ENCODE assay signal across 25 mouse cellular contexts in the genomic region with DNA sequence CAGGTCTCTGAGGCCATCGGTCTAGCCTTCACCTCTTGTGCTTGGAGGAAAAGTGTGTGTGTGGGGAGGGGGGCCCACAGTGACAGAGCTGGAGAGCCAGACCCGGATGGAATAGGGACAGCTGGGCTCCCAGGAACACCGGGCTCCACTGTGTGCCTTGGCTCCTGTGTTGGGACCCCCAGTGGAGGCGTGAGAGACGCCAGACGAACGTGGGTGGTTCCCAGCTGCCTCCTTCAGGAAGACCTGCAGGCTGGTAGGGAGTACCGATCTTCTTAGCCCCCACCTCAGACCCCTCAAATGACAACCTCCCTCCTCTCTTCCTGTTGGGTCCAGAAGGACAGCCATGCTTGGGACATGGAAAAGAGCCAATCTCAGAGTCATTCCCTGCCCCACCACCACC. TPM values are rescaled to one million over a fixed set of nuclear protein-coding genes. Genes with fewer than 3 reads are reported as not detected.
DNase-seq lines count a peak whose midpoint lies in the region; ATAC-seq and TF ChIP-seq lines count a peak whose summit lies in the region.
"Had no signal": no experiment of that assay in that cellular context is flagged by ENCODE, and none has a peak within 500 bp of the region (broad histone marks: within the 10 kb centered on the region; RNA-seq: fewer than 3 reads in every experiment).

No protein-coding gene starts in this region.

- H3K36me3 ChIP-seq in hindbrain, postnatal 0 days (ENCODE audit: insufficient read depth, low read length): no peaks in the 10 kb centered on the region
- no peaks in the 10 kb centered on the region for H3K36me3 ChIP-seq in hindbrain, embryonic 11.5 days (ENCODE audit: control insufficient read depth, insufficient read depth, low read length)
- H3K36me3 ChIP-seq in neural tube, embryonic 15.5 days: no peaks in the 10 kb centered on the region
- H3K36me3 ChIP-seq in midbrain, embryonic 16.5 days (ENCODE audit: control insufficient read depth, insufficient read depth, low read length): no peaks in the 10 kb centered on the region
- H3K36me3 ChIP-seq: embryonic facial prominence, embryonic 12.5 days; G1E; heart, embryonic 15.5 days had no signal

- 34% methylated on average over 8 of the region's 8 CpGs for WGBS in hindbrain, postnatal 0 days
- WGBS in hindbrain, embryonic 11.5 days: 43% methylated on average over 7 of the region's 8 CpGs
- whole genome bisulfite sequencing in neural tube, embryonic 15.5 days: 30% methylated on average over 8 of the region's 8 CpGs
- WGBS in midbrain, embryonic 16.5 days: 42% methylated on average over 8 of the region's 8 CpGs

- peak overlapping the region; percentile 27; the same call in 1 of the 2 replicates for H3K27ac ChIP-seq in hindbrain, postnatal 0 days
- H3K27ac ChIP-seq in hindbrain, embryonic 11.5 days (ENCODE audit: low read depth, low read length): no peak overlapping the region
- H3K27ac ChIP-seq in neural tube, embryonic 15.5 days (replicated peaks): no peak overlapping the region
- no peak overlapping the region for H3K27ac ChIP-seq in midbrain, embryonic 16.5 days (ENCODE audit: low read length)
- H3K27ac ChIP-seq: embryonic facial prominence, embryonic 12.5 days; heart, adult 2 months; heart, embryonic 15.5 days; hindbrain, embryonic 14.5 days had no signal

- H3K9me3 ChIP-seq in hindbrain, postnatal 0 days (ENCODE audit: low read length): no peaks in the 10 kb centered on the region
- H3K9me3 ChIP-seq in hindbrain, embryonic 11.5 days (ENCODE audit: control insufficient read depth, low read length): no peaks in the 10 kb centered on the region
- no peaks in the 10 kb centered on the region for H3K9me3 ChIP-seq in neural tube, embryonic 15.5 days (replicated peaks)
- no peaks in the 10 kb centered on the region for H3K9me3 ChIP-seq in midbrain, embryonic 16.5 days (replicated peaks; ENCODE audit: control insufficient read depth, low read length, poor library complexity, severe bottlenecking)
- H3K9me3 ChIP-seq: embryonic facial prominence, embryonic 12.5 days; G1E; heart, embryonic 15.5 days had no signal

- peaks cover 11% of the 10 kb centered on the region; the same call in 1 of the 2 replicates for H3K4me1 ChIP-seq in hindbrain, postnatal 0 days (ENCODE audit: insufficient read depth, low read length)
- H3K4me1 ChIP-seq in hindbrain, embryonic 11.5 days (replicated peaks; ENCODE audit: control insufficient read depth, insufficient read depth, low read length): peaks cover 13% of the 10 kb centered on the region; the same call in 1 of the 2 replicates
- H3K4me1 ChIP-seq in neural tube, embryonic 15.5 days: peaks cover 46% of the 10 kb centered on the region
- H3K4me1 ChIP-seq in midbrain, embryonic 16.5 days (ENCODE audit: control insufficient read depth, insufficient read depth, low read length): peaks cover 25% of the 10 kb centered on the region

- no peaks in the 10 kb centered on the region for H3K27me3 ChIP-seq in hindbrain, postnatal 0 days (ENCODE audit: insufficient read depth, low read length)
- H3K27me3 ChIP-seq in hindbrain, embryonic 11.5 days (ENCODE audit: control insufficient read depth, insufficient read depth, low read length): peaks cover 33% of the 10 kb centered on the region
- H3K27me3 ChIP-seq in neural tube, embryonic 15.5 days (replicated peaks): peaks cover 26% of the 10 kb centered on the region
- peaks cover 12% of the 10 kb centered on the region for H3K27me3 ChIP-seq in midbrain, embryonic 16.5 days (ENCODE audit: control insufficient read depth, insufficient read depth, low read depth, low read length)

- H3K9ac ChIP-seq in hindbrain, postnatal 0 days (replicated peaks; ENCODE audit: low read length): no peak overlapping the region
- H3K9ac ChIP-seq in hindbrain, embryonic 11.5 days (ENCODE audit: low read depth, low read length): no peak overlapping the region
- H3K9ac ChIP-seq in neural tube, embryonic 15.5 days (replicated peaks): no peak overlapping the region
- H3K9ac ChIP-seq in midbrain, embryonic 16.5 days (ENCODE audit: low read depth, low read length): no peak overlapping the region
- H3K9ac ChIP-seq: embryonic facial prominence, embryonic 12.5 days; heart, embryonic 15.5 days; hindbrain, embryonic 14.5 days had no signal

- H3K4me2 ChIP-seq in hindbrain, postnatal 0 days (ENCODE audit: low read depth, low read length): peak overlapping the region; percentile 87
- H3K4me2 ChIP-seq in hindbrain, embryonic 11.5 days (replicated peaks; ENCODE audit: low read depth, low read length): no peak overlapping the region
- H3K4me2 ChIP-seq in neural tube, embryonic 15.5 days: peak overlapping the region; percentile 93; the same call in 1 of the 2 replicates
- no peak overlapping the region for H3K4me2 ChIP-seq in midbrain, embryonic 16.5 days (ENCODE audit: low read length)
- H3K4me2 ChIP-seq: heart, embryonic 11.5 days; heart, embryonic 15.5 days; hindbrain, embryonic 14.5 days had no signal

- peak; percentile 56 to 68 for DNase-seq in cerebellum, postnatal 10 days
- DNase-seq in cerebellum, adult 11-12 months: no peak
- DNase-seq in hindbrain, postnatal 0 days (ENCODE audit: low spot score): no peak
- no peak for DNase-seq in hindbrain, embryonic 11.5 days (ENCODE audit: low spot score)
- DNase-seq in neural tube, embryonic 10.5 days (ENCODE audit: extremely low spot score, low spot score): no peak
- no peak for DNase-seq in frontal cortex, postnatal 25 days (ENCODE audit: low spot score in 2 of 2)
- DNase-seq: adrenal gland, postnatal 14 days; B cell, adult 2 months; cerebellum, adult 8-10 months; cerebellum, postnatal 25 days; gastrocnemius, postnatal 10 days; heart, adult 2 months; heart, postnatal 14 days had no signal

- no peak for ATAC-seq in hindbrain, postnatal 0 days
- ATAC-seq in hindbrain, embryonic 11.5 days (ENCODE audit: low FRiP score): no peak
- ATAC-seq in neural tube, embryonic 15.5 days (ENCODE audit: low FRiP score): no peak
- ATAC-seq in midbrain, embryonic 16.5 days: no peak
- ATAC-seq: intestine, embryonic 16.5 days had no signal

- no peak for TF ChIP-seq CTCF in hindbrain, postnatal 0 days (IDR thresholded peaks at IDR 0.05; ENCODE audit: low read depth)

- H3K4me3 ChIP-seq in hindbrain, postnatal 0 days (ENCODE audit: low read length): no peak overlapping the region
- H3K4me3 ChIP-seq in hindbrain, embryonic 11.5 days (ENCODE audit: low read depth, low read length): no peak overlapping the region
- H3K4me3 ChIP-seq in neural tube, embryonic 15.5 days (replicated peaks): no peak overlapping the region
- H3K4me3 ChIP-seq in midbrain, embryonic 16.5 days (ENCODE audit: low read depth, low read length): no peak overlapping the region
- H3K4me3 ChIP-seq: embryonic facial prominence, embryonic 12.5 days; heart, adult 2 months; heart, embryonic 15.5 days had no signal

RNA-seq across cellular contexts. Expression of a gene that starts 0.9 kb away (rescaled TPM):
- 270 and 290 TPM in 2 replicates for total RNA-seq in hindbrain, postnatal 0 days (2014; rRNA removed)
- polyA plus RNA-seq in hindbrain, postnatal 0 days (2015; fragmentation: Nextera tagmentation; extraction: Ambion mirVana): 179 and 202 TPM in 2 replicates
- 2.3 and 2.6 TPM in 2 replicates for polyA plus RNA-seq in hindbrain, embryonic 11.5 days (2014; fragmentation: Nextera tagmentation; extraction: Ambion mirVana)
- 129 and 143 TPM in 2 replicates for polyA plus RNA-seq in neural tube, embryonic 15.5 days (2015; fragmentation: Nextera tagmentation; extraction: Ambion mirVana)
- polyA plus RNA-seq in midbrain, embryonic 16.5 days (2015; fragmentation: Nextera tagmentation; extraction: Ambion mirVana): 85.5 and 130 TPM in 2 replicates
- total RNA-seq: G1E; hematopoietic stem cell, adult 5-6 weeks had no signal
- polyA plus RNA-seq: CD4-positive, CD25-positive, alpha-beta regulatory T cell, adult 4 months; G1E had no signal

RNA-seq across cellular contexts. Expression of a gene that starts 14.1 kb away (rescaled TPM):
- 33.5 and 38.4 TPM in 2 replicates for total RNA-seq in hindbrain, postnatal 0 days (2014; rRNA removed)
- polyA plus RNA-seq in hindbrain, postnatal 0 days (2015; fragmentation: Nextera tagmentation; extraction: Ambion mirVana): 19.6 and 20.1 TPM in 2 replicates
- 2.5 and 3.2 TPM in 2 replicates for polyA plus RNA-seq in hindbrain, embryonic 11.5 days (2014; fragmentation: Nextera tagmentation; extraction: Ambion mirVana)
- polyA plus RNA-seq in neural tube, embryonic 15.5 days (2015; fragmentation: Nextera tagmentation; extraction: Ambion mirVana): 27.0 and 34.9 TPM in 2 replicates
- polyA plus RNA-seq in midbrain, embryonic 16.5 days (2015; fragmentation: Nextera tagmentation; extraction: Ambion mirVana): 5.9 and 6.2 TPM in 2 replicates

RNA-seq across cellular contexts. Expression of a gene that starts 17.4 kb away (rescaled TPM):
- not detected in 2 replicates for total RNA-seq in hindbrain, postnatal 0 days (2014; rRNA removed)
- polyA plus RNA-seq in hindbrain, postnatal 0 days (2015; fragmentation: Nextera tagmentation; extraction: Ambion mirVana): 0.19 and 0.39 TPM in 2 replicates
- 0.96 and 1.4 TPM in 2 replicates for polyA plus RNA-seq in hindbrain, embryonic 11.5 days (2014; fragmentation: Nextera tagmentation; extraction: Ambion mirVana)
- 3.3 TPM in 1 of 2 replicates, not detected in the other for polyA plus RNA-seq in neural tube, embryonic 15.5 days (2015; fragmentation: Nextera tagmentation; extraction: Ambion mirVana)
- polyA plus RNA-seq in midbrain, embryonic 16.5 days (2015; fragmentation: Nextera tagmentation; extraction: Ambion mirVana): not detected in 2 replicates
- total RNA-seq: adrenal gland, adult 18-20 months; adrenal gland, postnatal 14 days; G1E; gastrocnemius, postnatal 10 days; heart, adult 2 months; heart, postnatal 14 days; hematopoietic stem cell, adult 5-6 weeks had no signal
- polyA plus RNA-seq: CD4-positive, CD25-positive, alpha-beta regulatory T cell, adult 4 months; cortical plate, adult 2 months; G1E; hindbrain, embryonic 14.5 days had no signal

Comparison
In these comparisons a context has a peak if more than half of its experiments do, and no peak if none do; other contexts are left out.
1. DNase-seq: peak in cerebellum, postnatal 10 days (2 of 2); none in cerebellum, adult 11-12 months (single experiment), hindbrain, postnatal 0 days (single experiment), hindbrain, embryonic 11.5 days (single experiment), neural tube, embryonic 10.5 days (single experiment) and frontal cortex, postnatal 25 days (0 of 2).
2. H3K4me2 ChIP-seq: peak in hindbrain, postnatal 0 days (single experiment) and neural tube, embryonic 15.5 days (single experiment); none in hindbrain, embryonic 11.5 days (single experiment) and midbrain, embryonic 16.5 days (single experiment).
3. RNA of a gene that starts 0.9 kb away (polyA plus RNA-seq): 179 to 202 TPM in hindbrain, postnatal 0 days, 129 to 143 TPM in neural tube, embryonic 15.5 days and 85.5 to 130 TPM in midbrain, embryonic 16.5 days; 2.3 to 2.6 TPM in hindbrain, embryonic 11.5 days; every median in the first group is over 10 times any median in the second.